Mouse (Mus musculus): ENCODE results near the gene Mprip.

DNA sequence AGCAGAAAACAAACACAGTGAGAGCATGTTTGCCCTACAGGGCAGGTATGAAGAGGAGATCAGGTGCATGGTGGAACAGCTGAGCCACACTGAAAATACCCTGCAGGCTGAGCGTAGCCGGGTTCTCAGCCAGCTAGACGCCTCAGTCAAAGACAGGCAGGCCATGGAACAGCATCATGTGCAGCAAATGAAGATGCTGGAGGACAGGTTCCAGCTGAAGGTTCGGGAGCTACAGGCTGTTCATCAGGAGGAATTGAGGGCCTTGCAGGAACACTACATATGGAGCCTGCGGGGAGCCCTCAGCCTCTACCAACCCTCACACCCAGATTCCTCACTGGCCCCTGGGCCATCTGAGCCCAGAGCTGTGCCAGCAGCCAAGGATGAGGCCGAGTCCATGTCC lies 99.7 kb downstream of the Mprip start:
- TF ChIP-seq POLR2A (IDR thresholded peaks at IDR 0.05; ENCODE audit: extremely low read depth, insufficient read depth, low read length) (no peak), CTCF (IDR thresholded peaks at IDR 0.05; ENCODE audit: extremely low read depth, insufficient read depth, low read length) (no peak)
